Mouse (Mus musculus) Patski (cell line): ENCODE results near the gene Cryba1. TPM values are rescaled to one million over a fixed set of nuclear protein-coding genes. Genes with fewer than 3 reads are reported as not detected.

Experiments
- ATAC-seq: fragments of 100-300 bp; one replicate; pipeline ENCODE4 v1.8.0; 2021
- CTCF ChIA-PET: fragments of 350-600 bp; sonication (Branson Sonifier 250); formaldehyde crosslinking; loops from one replicate; lab custom pipeline; 2022; ENCODE audit warnings: inconsistent platforms; lab: Charles Lee
- POLR2A ChIA-PET: fragments of 350-600 bp; sonication (Branson Sonifier 250); formaldehyde crosslinking; loops from one replicate; lab custom pipeline; 2022; ENCODE audit warnings: antibody characterized with exemption, inconsistent platforms; lab: Charles Lee
- DNase-seq: peaks from one replicate; pipeline ENCODE4 v3.0.0-alpha.2; 2011; ENCODE audit warnings: low read depth, low spot score
- H3K27me3 ChIP-seq: fragments of 371-371 bp; one replicate; pipeline ENCODE4 v1.5.1; 2021
- CTCF ChIP-seq: fragments of 100-300 bp; IDR thresholded peaks from one replicate; pipeline ENCODE4 v1.5.1; 2021
- in situ Hi-C: fragments of 300-500 bp; cut with MboI; formaldehyde crosslinking; loops from 3 replicates; pipeline ENCODE4 v1.11.1; 2018; ENCODE audit warnings: low pct_unique_long_range_greater_than_20kb, mixed read lengths
- polyA plus RNA-seq: library from polyadenylated mRNA; unstranded; gene quantifications from one replicate; pipeline ENCODE4 v1.2.3, GENCODE M21; 2021

The Cryba1 gene
- polyA plus RNA-seq, 1 experiment from 2014 or later = not detected

- TF ChIP-seq CTCF = no peak
- DNase-seq (no peak), ATAC-seq (peak; percentile 22)
- ChIA-PET CTCF (no interaction called here), POLR2A (interaction anchor here (0.7 to 1.5 kb wide), 4 partner anchors 31 to 152 kb away, joined by 3 read pairs; no protein-coding TSS in a partner anchor)
- in situ Hi-C loops = no loop called here
- no peaks in the 10 kb centered on the region for H3K27me3 ChIP-seq
Observed at GRCm38 (mm10) chr11:77686346-77686840, 38.7 kb downstream of the Cryba1 start.

- peak; percentile 82 for ATAC-seq
- TF ChIP-seq CTCF = no peak
- ChIA-PET POLR2A (interaction anchor here (1.0 to 1.5 kb wide), 3 partner anchors 17 to 151 kb away, joined by 3 read pairs; no protein-coding TSS in a partner anchor), CTCF (no interaction called here)
- DNase-seq = peak; percentile 94
- in situ Hi-C loops = no loop called here
- H3K27me3 ChIP-seq = no peaks in the 10 kb centered on the region
Observed at GRCm38 (mm10) chr11:77685383-77686265, 39.5 kb downstream of the Cryba1 start, which contains the start of gene Nufip2. TSS of gene Nufip2 (plus strand) at chr11:77686155.

GRCm38 (mm10) chr11:77684896-77685295, 40.2 kb downstream of the Cryba1 start:
- no peaks in the 10 kb centered on the region for H3K27me3 ChIP-seq
- in situ Hi-C loops = no loop called here
- DNase-seq (no peak), ATAC-seq (no peak)
- POLR2A ChIA-PET = interaction anchor here (1.0 to 1.2 kb wide), 2 partner anchors 18 to 151 kb away, joined by 3 read pairs; no protein-coding TSS in a partner anchor
- no peak for TF ChIP-seq CTCF
- CTCF ChIA-PET = no interaction called here

GRCm38 (mm10) chr11:77680018-77680417, 45.1 kb downstream of the Cryba1 start:
- CTCF ChIA-PET = no interaction called here
- POLR2A ChIA-PET = interaction anchor here (0.5 kb wide), 1 partner anchor 10 kb away, joined by 13 read pairs; no protein-coding TSS in a partner anchor
- ATAC-seq (no peak), DNase-seq (no peak)
- in situ Hi-C loops = no loop called here
- TF ChIP-seq CTCF = no peak
- no peaks in the 10 kb centered on the region for H3K27me3 ChIP-seq

GRCm38 (mm10) chr11:77673428-77673991, 51.6 kb downstream of the Cryba1 start:
- ATAC-seq (no peak), DNase-seq (no peak)
- ChIA-PET CTCF (interaction anchor here (1.3 kb wide), 1 partner anchor 14 kb away, joined by 4 read pairs; no protein-coding TSS in a partner anchor), POLR2A (no interaction called here)
- no peaks in the 10 kb centered on the region for H3K27me3 ChIP-seq
- TF ChIP-seq CTCF = peak; percentile 58
- in situ Hi-C loops = no loop called here

- in situ Hi-C loops = no loop called here
- TF ChIP-seq CTCF = no peak
- ATAC-seq (no peak), DNase-seq (no peak)
- CTCF ChIA-PET = interaction anchor here (1.3 kb wide), 1 partner anchor 14 kb away, joined by 4 read pairs; no protein-coding TSS in a partner anchor
- H3K27me3 ChIP-seq = no peaks in the 10 kb centered on the region
- POLR2A ChIA-PET = no interaction called here
Observed at GRCm38 (mm10) chr11:77672746-77673145, 52.3 kb downstream of the Cryba1 start.

Other genes starting within 250 kb of the Cryba1 start
- gene Ankrd13b, start 235.6 kb downstream of the Cryba1 start, polyA plus RNA-seq = 30.0 TPM
- 76.8 TPM for gene Git1, start 231.7 kb downstream of the Cryba1 start, polyA plus RNA-seq
- gene Abhd15, start 210.2 kb downstream of the Cryba1 start, polyA plus RNA-seq = 0.15 TPM
- gene Trp53i13, start 209.3 kb downstream of the Cryba1 start, polyA plus RNA-seq = 20.5 TPM
- gene Gm10392, start 206.1 kb downstream of the Cryba1 start, polyA plus RNA-seq = not detected
- 28.7 TPM for gene Taok1, start 117.5 kb downstream of the Cryba1 start, polyA plus RNA-seq
- gene Nufip2, start 39.1 kb downstream of the Cryba1 start, polyA plus RNA-seq = 50.3 TPM
- 166 TPM for gene Myo18a, start 38.0 kb upstream of the Cryba1 start, polyA plus RNA-seq
- 0.14 TPM for gene Gm10277, start 62.5 kb upstream of the Cryba1 start, polyA plus RNA-seq
- 0.15 TPM for gene Pipox, start 168.8 kb upstream of the Cryba1 start, polyA plus RNA-seq
- gene Sez6, start 205.5 kb upstream of the Cryba1 start, polyA plus RNA-seq = not detected